Mouse (Mus musculus): ENCODE data around the gene Aebp2.
"Not testable (repeated sequence)": the region's sequence is repeated elsewhere in the genome, so short reads cannot be mapped to it uniquely, and the experiment has no call there.

Gene Aebp2

GRCm38 (mm10) chr6:140649812-140650211 is 27.3 kb downstream of the Aebp2 start:
- in situ Hi-C loops (cut with MboI, MseI): no loop called here

GRCm38 (mm10) chr6:140651923-140652322 is 29.5 kb downstream of the Aebp2 start:
- in situ Hi-C loops (cut with MboI, MseI): no loop called here

GRCm38 (mm10) chr6:140655451-140655850 is 33.0 kb downstream of the Aebp2 start:
- in situ Hi-C loops (cut with MboI, MseI): no loop called here

GRCm38 (mm10) chr6:140656991-140657390 is 34.5 kb downstream of the Aebp2 start:
- in situ Hi-C loops (cut with MboI, MseI): no loop called here

DNA sequence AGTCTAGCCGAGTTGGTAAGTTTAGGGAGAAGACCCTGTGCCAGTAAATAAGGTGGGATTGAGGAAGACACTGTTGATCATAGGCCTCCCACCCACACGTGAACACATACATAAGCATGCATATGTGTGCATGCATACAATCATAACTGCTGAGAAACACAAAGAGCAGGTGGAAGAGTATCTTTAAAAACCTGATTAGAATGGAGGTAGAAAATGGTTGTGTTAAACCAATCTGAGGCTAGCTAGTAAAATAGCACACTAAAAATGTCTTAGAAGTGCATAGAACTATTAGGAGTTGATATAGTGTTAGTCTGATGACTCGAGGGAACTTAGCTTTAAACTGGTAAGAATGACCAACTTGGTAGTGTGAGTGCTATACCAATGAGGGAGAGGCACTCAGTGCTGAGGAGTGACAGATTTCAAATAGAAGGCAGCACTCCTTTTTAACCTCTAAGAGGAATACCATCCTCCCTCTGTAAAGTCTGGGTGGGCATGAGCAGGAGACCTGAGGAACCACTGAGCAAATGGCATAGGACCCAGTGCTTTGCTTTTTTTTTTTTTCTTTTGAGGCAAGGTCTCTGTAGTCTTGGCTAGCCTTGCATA is 35.6 kb downstream of the Aebp2 start:
- in situ Hi-C loops (cut with MboI, MseI): no loop called here

DNA sequence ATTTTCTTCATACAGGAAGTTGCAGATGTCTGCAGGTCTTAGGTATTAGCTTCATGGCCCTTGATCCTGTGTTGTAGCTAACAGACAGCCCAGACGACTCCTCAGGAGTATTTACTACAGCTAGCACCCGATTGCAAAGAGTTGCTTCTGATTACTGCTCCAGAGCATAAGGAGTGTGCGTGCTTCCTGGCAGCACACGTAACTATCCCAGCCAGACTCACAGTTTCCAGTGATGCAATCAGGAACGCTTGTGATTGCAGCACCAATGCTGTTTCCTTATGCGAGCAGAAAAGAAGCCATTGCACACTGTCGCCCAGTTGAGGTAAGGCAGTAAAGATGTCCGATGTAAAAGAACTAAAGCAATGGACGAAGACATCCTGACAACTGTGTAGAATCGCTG is 38.6 kb downstream of the Aebp2 start:
- in situ Hi-C loops (cut with MboI, MseI): no loop called here

GRCm38 (mm10) chr6:140661777-140662176 is 39.3 kb downstream of the Aebp2 start:
- in situ Hi-C loops (cut with MboI, MseI): no loop called here

DNA sequence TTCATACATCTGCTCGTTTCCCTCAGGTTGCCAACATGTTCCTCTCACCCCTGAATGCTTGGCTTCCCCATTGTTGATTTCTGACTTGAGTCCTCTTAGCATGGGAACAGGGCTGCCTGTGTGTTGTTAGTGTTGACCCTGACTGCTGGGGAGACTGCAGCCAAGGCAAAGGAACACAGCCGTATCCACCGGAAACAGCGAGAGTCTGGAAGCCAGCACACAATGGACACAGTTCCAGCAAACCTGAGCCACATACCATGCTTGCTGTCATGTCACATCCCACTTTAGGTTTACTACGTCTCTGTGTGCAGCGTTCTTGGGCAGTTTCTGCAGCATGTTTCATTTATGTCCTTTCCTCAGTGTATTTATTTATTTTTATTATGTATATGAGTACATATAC is 39.8 kb downstream of the Aebp2 start:
- in situ Hi-C loops (cut with MboI, MseI): no loop called here

DNA sequence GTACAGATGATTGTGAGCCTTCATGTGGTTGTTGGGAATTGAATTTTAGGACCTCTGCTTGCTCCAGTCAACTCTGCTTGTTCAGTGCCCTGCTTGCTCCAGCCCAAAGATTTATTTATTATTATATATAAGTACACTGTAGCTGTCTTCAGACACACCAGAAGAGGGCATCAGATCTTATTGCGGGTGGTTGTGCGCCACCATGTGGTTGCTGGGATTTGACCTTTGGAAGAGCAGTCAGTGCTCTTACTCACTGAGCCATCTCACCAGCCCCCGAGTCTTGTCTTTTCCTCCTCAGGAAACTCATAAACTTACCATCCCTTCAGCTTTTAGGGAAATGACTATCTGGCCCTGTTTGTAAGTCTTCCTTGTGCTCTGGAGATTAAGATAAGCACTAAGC is 40.2 kb downstream of the Aebp2 start:
- in situ Hi-C loops (cut with MboI, MseI): not testable (repeated sequence)

DNA sequence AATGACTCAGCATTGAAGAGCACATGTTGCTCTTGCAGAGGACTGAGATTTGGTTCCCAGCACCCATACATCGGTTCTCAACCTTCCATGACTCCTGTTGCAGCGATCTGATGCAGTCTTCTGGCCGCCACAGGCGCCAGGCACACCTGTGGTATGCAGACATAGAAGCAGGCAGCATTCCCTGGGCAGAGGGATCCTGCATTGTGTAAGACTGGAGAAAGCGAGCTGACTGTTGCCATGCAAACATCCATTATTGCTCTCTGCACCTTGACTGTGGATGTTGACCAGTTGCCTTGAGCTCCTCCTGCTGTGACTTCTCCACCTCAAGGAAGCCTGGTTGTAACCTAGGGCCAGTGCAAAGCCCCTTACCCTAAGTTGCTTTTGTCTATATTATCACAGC is 42.1 kb downstream of the Aebp2 start:
- in situ Hi-C loops (cut with MboI, MseI): no loop called here

GRCm38 (mm10) chr6:140666486-140667240 is 44.2 kb downstream of the Aebp2 start:
- in situ Hi-C loops (cut with MboI, MseI): no loop called here

GRCm38 (mm10) chr6:140667289-140667906 is 44.9 kb downstream of the Aebp2 start:
- in situ Hi-C loops (cut with MboI, MseI): no loop called here

DNA sequence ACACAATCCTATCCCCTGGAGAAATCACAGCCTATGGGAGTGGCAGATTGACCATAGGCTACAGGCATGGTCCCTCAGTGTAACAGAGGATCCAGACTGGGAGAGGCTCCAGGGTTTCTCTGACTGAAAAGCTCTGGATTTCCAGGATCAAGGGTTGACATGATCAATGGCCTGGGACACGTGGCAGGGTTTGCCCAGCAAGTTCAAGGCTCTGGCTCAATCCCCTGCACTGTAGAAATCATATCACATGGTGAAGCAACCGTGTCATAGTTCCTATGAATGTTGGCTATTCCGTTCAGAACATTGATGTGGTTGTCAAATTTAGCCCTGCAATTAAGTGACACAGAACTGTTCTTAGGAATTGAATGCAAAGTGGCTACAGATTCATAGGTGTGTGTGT is 52.0 kb downstream of the Aebp2 start:
- in situ Hi-C loops (cut with MboI, MseI): no loop called here

GRCm38 (mm10) chr6:140676094-140676493 is 53.6 kb downstream of the Aebp2 start:
- in situ Hi-C loops (cut with MboI, MseI): no loop called here

DNA sequence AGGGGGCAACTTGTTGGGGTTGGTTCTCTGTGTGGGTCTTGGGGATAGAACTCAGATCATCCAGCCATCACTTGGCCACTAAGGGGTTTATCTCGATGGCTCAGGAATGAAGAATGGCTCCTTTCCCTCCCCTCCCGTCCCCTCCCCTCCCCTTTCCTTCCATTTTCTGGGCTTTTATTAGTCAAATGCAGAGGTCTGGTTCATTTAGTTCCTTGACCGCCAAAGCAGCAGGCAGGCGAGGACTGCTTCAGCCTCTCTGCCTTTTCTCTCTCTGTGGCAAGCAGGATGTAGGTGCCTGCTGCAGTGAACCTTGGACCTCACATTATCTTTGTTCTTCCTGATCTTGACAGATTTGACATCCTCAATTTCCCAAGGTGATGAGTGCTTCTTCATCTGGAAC is 54.6 kb downstream of the Aebp2 start:
- in situ Hi-C loops (cut with MboI, MseI): no loop called here

- in situ Hi-C loops (cut with MboI, MseI): no loop called here
Observed at GRCm38 (mm10) chr6:140677960-140678359, 55.5 kb downstream of the Aebp2 start.

- in situ Hi-C loops (cut with MboI, MseI): no loop called here
Observed at GRCm38 (mm10) chr6:140678658-140679271, 56.3 kb downstream of the Aebp2 start.

- in situ Hi-C loops (cut with MboI, MseI): no loop called here
Observed at GRCm38 (mm10) chr6:140680713-140681112, 58.2 kb downstream of the Aebp2 start.

DNA sequence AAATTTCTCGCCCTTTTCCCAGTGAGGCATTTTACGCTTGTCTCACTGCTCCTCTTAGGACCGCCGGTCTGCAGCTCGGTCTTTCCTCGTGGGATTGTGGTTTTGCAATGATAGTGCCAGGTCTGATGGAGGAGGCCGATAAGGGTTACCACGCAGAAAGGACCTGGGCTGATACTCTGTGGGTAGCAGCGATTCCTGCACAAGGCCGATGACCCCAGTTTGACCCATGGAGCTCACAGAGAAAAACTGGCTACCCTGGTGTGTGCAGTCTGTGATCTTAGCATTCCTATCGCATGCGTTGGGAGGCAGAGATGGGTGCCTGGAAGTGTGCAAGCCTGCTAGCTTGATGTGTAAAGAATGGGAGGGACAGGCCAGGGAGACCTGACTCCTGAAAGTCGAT is 60.4 kb downstream of the Aebp2 start:
- in situ Hi-C loops (cut with MboI, MseI): no loop called here

DNA sequence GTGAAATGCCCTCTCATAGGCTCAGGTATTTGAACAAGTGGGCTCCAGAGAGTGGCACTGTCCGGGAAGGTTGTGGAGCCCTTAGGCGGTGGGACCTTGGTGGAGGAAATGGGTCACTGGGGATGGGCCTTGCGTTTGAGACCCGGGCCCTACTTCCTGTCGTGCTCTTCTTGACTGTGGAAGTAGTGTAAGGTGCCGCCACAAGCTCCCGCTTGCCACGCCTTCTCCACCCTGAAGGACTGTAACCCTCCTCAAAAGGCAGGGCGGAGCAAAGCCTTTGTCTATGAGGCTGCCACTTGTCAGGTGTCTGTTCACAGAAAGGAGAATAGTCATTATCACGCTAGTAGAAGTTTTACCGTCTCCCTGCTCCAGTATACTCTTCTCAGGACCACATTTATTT is 61.9 kb downstream of the Aebp2 start:
- in situ Hi-C loops (cut with MboI, MseI): no loop called here

- in situ Hi-C loops (cut with MboI, MseI): loop anchor here (5.0 kb wide), 1 partner anchor 108 kb away; no protein-coding TSS in a partner anchor
Observed at GRCm38 (mm10) chr6:140689617-140690404, 67.3 kb downstream of the Aebp2 start.

GRCm38 (mm10) chr6:140692160-140692559 is 69.7 kb downstream of the Aebp2 start:
- in situ Hi-C loops (cut with MboI, MseI): no loop called here
